Mouse (Mus musculus) kidney, postnatal 0 days (tissue): ENCODE results near the gene H2al1a. TPM values are rescaled to one million over a fixed set of nuclear protein-coding genes. Genes with fewer than 3 reads are reported as not detected.
"Not testable (repeated sequence)": the region's sequence is repeated elsewhere in the genome, so short reads cannot be mapped to it uniquely, and the experiment has no call there.

ENCODE experiments used
- ATAC-seq: fragments of 200-750 bp; cut with Nextera tagmentation; replicated peaks from 2 replicates; pipeline ENCODE4 v1.8.0; 2017; ENCODE audit warnings: low read depth, moderate number of reproducible peaks, moderate TSS enrichment, moderate library complexity; ENCODE audit not compliant: low FRiP score
- DNase-seq: peaks from one replicate; pipeline ENCODE4 v3.0.0-alpha.2; 2016; ENCODE audit warnings: low spot score
- H3K27ac ChIP-seq: fragments of 300-500 bp; sonication (generic); 2 replicates; pipeline ENCODE4 v1.5.1; 2014; ENCODE audit warnings: mild to moderate bottlenecking
- H3K27me3 ChIP-seq: fragments of 300-500 bp; sonication (generic); 2 replicates; pipeline ENCODE4 v1.6.1; 2014; ENCODE audit warnings: low read length, mixed read lengths; ENCODE audit not compliant: insufficient read depth
- H3K36me3 ChIP-seq: fragments of 300-500 bp; sonication (generic); 2 replicates; pipeline ENCODE4 v1.6.1; 2014; ENCODE audit warnings: low read length, mixed read lengths; ENCODE audit not compliant: insufficient read depth
- H3K4me1 ChIP-seq: fragments of 300-500 bp; sonication (generic); replicated peaks from 2 replicates; pipeline ENCODE4 v1.6.1; 2014; ENCODE audit warnings: antibody characterized with exemption, low read length, mixed read lengths; ENCODE audit not compliant: insufficient read depth
- H3K4me2 ChIP-seq: fragments of 300-500 bp; sonication (generic); 2 replicates; pipeline ENCODE4 v1.6.1; 2014; ENCODE audit warnings: mild to moderate bottlenecking, low read length, moderate library complexity, mixed read lengths
- H3K4me3 ChIP-seq: fragments of 300-500 bp; sonication (generic); replicated peaks from 2 replicates; pipeline ENCODE4 v1.5.1; 2014; ENCODE audit warnings: low read depth, low read length
- H3K9ac ChIP-seq: fragments of 300-500 bp; sonication (generic); 2 replicates; pipeline ENCODE4 v1.6.1; 2014; ENCODE audit warnings: low read depth, low read length
- H3K9me3 ChIP-seq: fragments of 300-500 bp; sonication (generic); replicated peaks from 2 replicates; pipeline ENCODE4 v1.6.1; 2016; ENCODE audit warnings: low read length, inconsistent platforms, mixed read lengths
- WGBS: fragments of 180-500 bp; shearing (Covaris S2); extraction: QIAGEN DNeasy Blood & Tissue Kit; methylation state at CpG from one replicate; pipeline ENCODE4 v1.1.7; 2014; 5-methylcytosine and 5-hydroxymethylcytosine counted together
- polyA plus RNA-seq: library from polyadenylated mRNA; unstranded; fragments of >200 nt; fragmentation: Nextera tagmentation; extraction: Ambion mirVana; gene quantifications from 2 replicates; pipeline ENCODE4 v1.2.1, GENCODE M21; 2015

The H2al1a gene
- polyA plus RNA-seq, 1 experiment from 2014 or later = not detected

- DNase-seq, H3K4me3 ChIP-seq, H3K4me2 ChIP-seq, H3K27me3 ChIP-seq, H3K9me3 ChIP-seq, ATAC-seq, H3K4me1 ChIP-seq, H3K36me3 ChIP-seq, H3K9ac ChIP-seq, H3K27ac ChIP-seq: not testable (repeated sequence)
- WGBS = no CpG with 5 or more reads among the region's 6 CpGs
Observed at GRCm38 (mm10) chrX:11308524-11308923, 9.5 kb downstream of the H2al1a start, which contains the start of gene H2al1d. TSS of gene H2al1d (plus strand) at chrX:11308824.

GRCm38 (mm10) chrX:11311634-11312033, 12.6 kb downstream of the H2al1a start, which contains the start of gene H2al1e:
TSS of gene H2al1e (plus strand) at chrX:11311934.
- no CpG with 5 or more reads among the region's 3 CpGs for WGBS
- H3K27ac ChIP-seq, DNase-seq, H3K36me3 ChIP-seq, ATAC-seq, H3K9me3 ChIP-seq, H3K27me3 ChIP-seq, H3K4me1 ChIP-seq, H3K9ac ChIP-seq, H3K4me2 ChIP-seq, H3K4me3 ChIP-seq: not testable (repeated sequence)

GRCm38 (mm10) chrX:11314858-11315257, 15.8 kb downstream of the H2al1a start, which contains the start of gene H2al1f:
TSS of gene H2al1f (plus strand) at chrX:11315158.
- not testable (repeated sequence) for ATAC-seq, H3K36me3 ChIP-seq, H3K4me3 ChIP-seq, H3K4me1 ChIP-seq, H3K9me3 ChIP-seq, H3K4me2 ChIP-seq, H3K27me3 ChIP-seq, H3K9ac ChIP-seq, H3K27ac ChIP-seq, DNase-seq
- WGBS = no CpG with 5 or more reads among the region's 6 CpGs

- H3K9me3 ChIP-seq, H3K4me1 ChIP-seq, H3K36me3 ChIP-seq, H3K27ac ChIP-seq, DNase-seq, ATAC-seq, H3K4me2 ChIP-seq, H3K27me3 ChIP-seq, H3K4me3 ChIP-seq, H3K9ac ChIP-seq: not testable (repeated sequence)
- WGBS = no CpG with 5 or more reads among the region's 3 CpGs
Observed at GRCm38 (mm10) chrX:11317956-11318355, 18.9 kb downstream of the H2al1a start, which contains the start of gene H2al1g. TSS of gene H2al1g (plus strand) at chrX:11318256.

GRCm38 (mm10) chrX:11321192-11321591, 22.1 kb downstream of the H2al1a start, which contains the start of gene H2al1h:
TSS of gene H2al1h (plus strand) at chrX:11321492.
- not testable (repeated sequence) for H3K27me3 ChIP-seq, ATAC-seq, H3K4me2 ChIP-seq, H3K9ac ChIP-seq, H3K9me3 ChIP-seq, H3K36me3 ChIP-seq, H3K27ac ChIP-seq, H3K4me3 ChIP-seq, DNase-seq, H3K4me1 ChIP-seq
- no CpG with 5 or more reads among the region's 6 CpGs for WGBS

GRCm38 (mm10) chrX:11324359-11324758, 25.3 kb downstream of the H2al1a start, which contains the start of gene H2al1i:
TSS of gene H2al1i (plus strand) at chrX:11324659.
- H3K4me3 ChIP-seq, H3K9ac ChIP-seq, H3K27ac ChIP-seq, DNase-seq, H3K4me2 ChIP-seq, H3K9me3 ChIP-seq, H3K27me3 ChIP-seq, H3K36me3 ChIP-seq, ATAC-seq, H3K4me1 ChIP-seq: not testable (repeated sequence)
- 100% methylated on average over 3 of the region's 5 CpGs for whole genome bisulfite sequencing

GRCm38 (mm10) chrX:11327522-11327921, 28.5 kb downstream of the H2al1a start, which contains the start of gene H2al1j:
TSS of gene H2al1j (plus strand) at chrX:11327822.
- not testable (repeated sequence) for H3K4me1 ChIP-seq, H3K27ac ChIP-seq, ATAC-seq, H3K9me3 ChIP-seq, H3K9ac ChIP-seq, H3K36me3 ChIP-seq, H3K4me3 ChIP-seq, DNase-seq, H3K27me3 ChIP-seq, H3K4me2 ChIP-seq
- 96% methylated on average over 2 of the region's 2 CpGs for WGBS
